In genomic region chr9:96754625-96754969, GRCm38 (mm10) we compare ENCODE assay signal across 24 mouse cellular contexts. TPM values are rescaled to one million over a fixed set of nuclear protein-coding genes. Genes with fewer than 3 reads are reported as not detected.
A peak's percentile ranks its signal among the peaks of the same experiment; 100 is the strongest.
DNase-seq lines count a peak whose midpoint lies in the region; ATAC-seq and TF ChIP-seq lines count a peak whose summit lies in the region.
"Had no signal": no experiment of that assay in that cellular context is flagged by ENCODE, and none has a peak within 500 bp of the region (broad histone marks: within the 10 kb centered on the region; RNA-seq: fewer than 3 reads in every experiment).

No protein-coding gene starts in this region.

- no peak for TF ChIP-seq POLR2A in myocyte (IDR thresholded peaks at IDR 0.05; ENCODE audit: insufficient read length, low read depth)

- H3K9ac ChIP-seq in heart, embryonic 13.5 days = 0 out of 2 replicates have a peak overlapping the region, but pooled peaks have one; percentile 6
- H3K9ac ChIP-seq in forebrain, embryonic 12.5 days = no peak overlapping the region
- H3K9ac ChIP-seq: embryonic facial prominence, embryonic 13.5 days; hindbrain, embryonic 13.5 days; limb, embryonic 13.5 days; midbrain, embryonic 13.5 days; neural tube, embryonic 15.5 days; stomach, embryonic 15.5 days had no signal

- no peak for ATAC-seq in heart, embryonic 13.5 days (ENCODE audit: extremely low read depth, insufficient number of reproducible peaks, low FRiP score, low TSS enrichment)
- ATAC-seq in CD4-positive, CD25-positive, alpha-beta regulatory T cell, adult 4 months = peak; percentile 50
- ATAC-seq in forebrain, embryonic 12.5 days (ENCODE audit: low FRiP score) = no peak
- ATAC-seq: forebrain, embryonic 16.5 days; midbrain, embryonic 13.5 days; Patski had no signal

- peaks cover 7% of the 10 kb centered on the region; the same call in 1 of the 2 replicates for H3K9me3 ChIP-seq in heart, embryonic 13.5 days
- H3K9me3 ChIP-seq in forebrain, embryonic 12.5 days = no peaks in the 10 kb centered on the region
- H3K9me3 ChIP-seq: embryonic facial prominence, embryonic 13.5 days; forebrain, embryonic 10.5 days; hindbrain, embryonic 13.5 days; limb, embryonic 13.5 days; midbrain, embryonic 13.5 days; neural tube, embryonic 15.5 days; stomach, embryonic 15.5 days had no signal

- DNase-seq in heart, adult 8-10 months (ENCODE audit: low spot score) = no peak
- DNase-seq in CD4-positive helper T cell, adult 2 months (ENCODE audit: low read depth, low spot score) = peak; percentile 39
- DNase-seq: adrenal gland, postnatal 25 days; cerebellum, adult 18-20 months; cerebellum, postnatal 10 days; gastrocnemius, postnatal 14 days; heart, postnatal 14 days; right cerebral cortex, postnatal 25 days had no signal

- H3K36me3 ChIP-seq in heart, embryonic 13.5 days = peaks cover 12% of the 10 kb centered on the region
- peaks cover 7% of the 10 kb centered on the region for H3K36me3 ChIP-seq in myocyte (ENCODE audit: control insufficient read depth, insufficient read depth)
- no peaks in the 10 kb centered on the region for H3K36me3 ChIP-seq in forebrain, embryonic 12.5 days (replicated peaks)
- H3K36me3 ChIP-seq: embryonic facial prominence, embryonic 13.5 days; forebrain, embryonic 10.5 days; hindbrain, embryonic 13.5 days; limb, embryonic 13.5 days; midbrain, embryonic 13.5 days; neural tube, embryonic 15.5 days; stomach, embryonic 15.5 days had no signal

- H3K4me1 ChIP-seq in heart, embryonic 13.5 days = peaks cover 39% of the 10 kb centered on the region
- peaks cover 6% of the 10 kb centered on the region; the same call in 1 of the 2 replicates for H3K4me1 ChIP-seq in forebrain, embryonic 12.5 days

- 18% methylated on average over 1 of the region's 1 CpGs for WGBS in heart, embryonic 13.5 days
- WGBS in forebrain, embryonic 12.5 days = 31% methylated on average over 1 of the region's 1 CpGs

- no peak overlapping the region for H3K27ac ChIP-seq in heart, embryonic 13.5 days (replicated peaks)
- no peak overlapping the region for H3K27ac ChIP-seq in forebrain, embryonic 12.5 days
- H3K27ac ChIP-seq: embryonic facial prominence, embryonic 13.5 days; forebrain, embryonic 10.5 days; hindbrain, embryonic 13.5 days; layer of hippocampus, adult 2 months; left cerebral cortex, adult 2 months; limb, embryonic 13.5 days; midbrain, embryonic 13.5 days; neural tube, embryonic 15.5 days; stomach, embryonic 15.5 days had no signal

- H3K4me2 ChIP-seq in heart, embryonic 13.5 days = no peak overlapping the region
- peak overlapping the region; percentile 78 for H3K4me2 ChIP-seq in myocyte (ENCODE audit: low read depth)
- no peak overlapping the region for H3K4me2 ChIP-seq in forebrain, embryonic 12.5 days
- H3K4me2 ChIP-seq: embryonic facial prominence, embryonic 13.5 days; hindbrain, embryonic 13.5 days; limb, embryonic 13.5 days; liver, embryonic 11.5 days; midbrain, embryonic 13.5 days; neural tube, embryonic 15.5 days; stomach, embryonic 15.5 days had no signal

- no peak overlapping the region for H3ac ChIP-seq in myocyte (ENCODE audit: control insufficient read depth, insufficient read length)

- no peaks in the 10 kb centered on the region for H3K27me3 ChIP-seq in heart, embryonic 13.5 days (replicated peaks)
- no peaks in the 10 kb centered on the region for H3K27me3 ChIP-seq in myocyte (ENCODE audit: control insufficient read depth, insufficient read depth, insufficient read length)
- no peaks in the 10 kb centered on the region for H3K27me3 ChIP-seq in forebrain, embryonic 12.5 days
- H3K27me3 ChIP-seq: embryonic facial prominence, embryonic 13.5 days; hindbrain, embryonic 13.5 days; limb, embryonic 13.5 days; midbrain, embryonic 13.5 days; neural tube, embryonic 15.5 days; Patski; stomach, embryonic 15.5 days had no signal

- H3K4me3 ChIP-seq in heart, embryonic 13.5 days = no peak overlapping the region
- no peak overlapping the region for H3K4me3 ChIP-seq in myocyte
- no peak overlapping the region for H3K4me3 ChIP-seq in forebrain, embryonic 12.5 days (replicated peaks)
- H3K4me3 ChIP-seq: embryonic facial prominence, embryonic 13.5 days; forebrain, embryonic 10.5 days; hindbrain, embryonic 13.5 days; layer of hippocampus, adult 2 months; left cerebral cortex, adult 2 months; limb, embryonic 13.5 days; midbrain, embryonic 13.5 days; neural tube, embryonic 15.5 days; stomach, embryonic 15.5 days had no signal

- H3K79me2 ChIP-seq in myocyte (ENCODE audit: control insufficient read depth, insufficient read depth) = peaks cover 25% of the 10 kb centered on the region

TF ChIP-seq in myocyte, 11 proteins besides CTCF, POLR2A, EP300 and RAD21:
- TF ChIP-seq SRF (IDR thresholded peaks at IDR 0.05; ENCODE audit: control insufficient read depth, insufficient read length, low read depth) (no peak), MYOG (IDR thresholded peaks at IDR 0.05; ENCODE audit: control insufficient read depth in 1 of 3, insufficient read depth in 1 of 3, insufficient read length in 2 of 3, low read depth in 2 of 3) (no peak), TCF3 (IDR thresholded peaks at IDR 0.05; ENCODE audit: insufficient read length, low read depth) (no peak), MYOD1 (IDR thresholded peaks at IDR 0.05; ENCODE audit: control insufficient read depth in 1 of 3, insufficient read length in 2 of 3, low read depth in 2 of 3) (no peak), CEBPB (IDR thresholded peaks at IDR 0.05; ENCODE audit: insufficient read depth, poor library complexity, severe bottlenecking) (no peak)

RNA-seq across cellular contexts. Expression of gene Zbtb38, which starts 2.0 kb away (rescaled TPM):
- polyA plus RNA-seq in heart, embryonic 13.5 days (2015; fragmentation: Nextera tagmentation; extraction: Ambion mirVana) = 27.1 and 31.3 TPM in 2 replicates
- 10 to 100 TPM; 38.8 to 42.4 (median 40.8) TPM for total RNA-seq in heart, adult 8-10 months (2022)
- 10 to 100 TPM; 80.3 to 85.0 TPM for polyA plus RNA-seq in CD4-positive, CD25-positive, alpha-beta regulatory T cell, adult 4 months (2017; shearing (Covaris generic))
- polyA plus RNA-seq in myocyte (2012; fragmentation: generic; extraction: Trizol) = 9.1 TPM
- polyA plus RNA-seq in forebrain, embryonic 12.5 days (2016; fragmentation: Nextera tagmentation; extraction: Ambion mirVana) = 14.7 and 15.7 TPM in 2 replicates
